Mouse (Mus musculus) ovary, postnatal 36 days (tissue): ENCODE measurements at regions not wholly inside any gene's neighbourhood (a gene's known extent, or its start where the extent isn't known, plus 50 kb on each side); places are given as distances from the start of the nearest gene placed in this dataset.
A peak's percentile ranks its signal among the peaks of the same experiment; 100 is the strongest.

Experiments
- DNase-seq: peaks from one replicate; pipeline ENCODE4 v3.0.0; 2022; ENCODE audit warnings: low spot score, mixed read lengths

- no peak for DNase-seq
Observed at GRCm38 (mm10) chr19:53442756-53443654, 52.6 kb upstream of the Smndc1 start.

GRCm38 (mm10) chr19:53442132-53442610 is 51.8 kb upstream of the Smndc1 start:
- no peak for DNase-seq

GRCm38 (mm10) chr19:53441449-53442131 is 51.2 kb upstream of the Smndc1 start:
- DNase-seq: peak; percentile 39

GRCm38 (mm10) chr19:53440327-53441055 is 50.1 kb upstream of the Smndc1 start:
- no peak for DNase-seq
